Mouse (Mus musculus) c-Kit-positive CD71-negative TER-119-negative erythroid progenitor cells, embryonic 14.5 days (primary cell): Measurements from ENCODE around the gene Pde3b.
"Not testable (repeated sequence)": the region's sequence is repeated elsewhere in the genome, so short reads cannot be mapped to it uniquely, and the experiment has no call there.

ENCODE experiments used
- DNase-seq: peaks from one replicate; pipeline ENCODE4 v3.0.0-alpha.2; 2013; ENCODE audit warnings: low read depth

The Pde3b gene

DNA sequence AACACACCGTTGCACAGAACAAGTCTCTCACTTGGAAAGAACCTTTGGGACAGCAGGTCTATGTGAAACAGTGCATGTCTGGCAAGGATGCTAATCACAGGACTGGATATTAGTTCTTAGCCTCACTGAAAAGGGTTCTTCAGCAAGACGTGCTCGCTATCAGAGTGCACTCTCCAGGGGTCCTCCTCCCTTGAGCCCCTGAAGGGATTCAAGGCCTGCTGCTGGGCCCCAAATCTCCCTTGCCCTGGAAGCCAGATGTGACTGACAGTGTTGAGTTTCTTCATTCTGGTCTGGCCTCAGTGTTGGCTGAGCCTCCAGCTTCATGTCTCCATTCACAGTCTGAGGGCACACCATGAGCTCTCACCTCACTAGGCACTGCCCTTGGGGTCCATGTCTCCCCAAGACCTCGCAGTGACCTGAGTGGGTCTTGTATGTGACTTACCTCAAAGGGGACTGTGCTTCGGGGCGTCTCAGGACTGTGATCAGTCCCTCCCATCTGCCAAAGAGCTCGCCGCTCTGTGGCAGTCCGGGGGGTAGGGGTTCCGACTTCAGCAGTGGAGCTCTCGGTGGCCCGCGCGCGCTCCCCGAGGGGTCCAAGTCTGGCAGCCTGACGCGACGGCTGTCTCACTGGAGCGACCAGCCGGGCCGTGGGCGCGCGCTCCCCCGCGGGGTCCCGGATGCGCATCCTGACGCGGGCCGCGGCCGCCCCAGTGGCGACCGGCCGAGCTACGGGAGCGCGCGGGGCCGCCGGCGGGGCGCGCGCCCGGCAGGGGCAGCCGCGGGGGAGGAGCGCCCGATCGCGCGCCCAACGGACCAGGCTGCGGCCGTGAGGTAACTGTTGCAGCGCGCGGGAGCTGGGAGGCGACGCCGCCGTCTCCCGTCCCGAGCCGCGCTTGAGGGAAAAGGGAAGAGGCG is at the start of gene Pde3b:
Pde3b (plus strand) TSS at position 861 of the 915 bp plus-strand sequence.
- DNase-seq: no peak

DNA sequence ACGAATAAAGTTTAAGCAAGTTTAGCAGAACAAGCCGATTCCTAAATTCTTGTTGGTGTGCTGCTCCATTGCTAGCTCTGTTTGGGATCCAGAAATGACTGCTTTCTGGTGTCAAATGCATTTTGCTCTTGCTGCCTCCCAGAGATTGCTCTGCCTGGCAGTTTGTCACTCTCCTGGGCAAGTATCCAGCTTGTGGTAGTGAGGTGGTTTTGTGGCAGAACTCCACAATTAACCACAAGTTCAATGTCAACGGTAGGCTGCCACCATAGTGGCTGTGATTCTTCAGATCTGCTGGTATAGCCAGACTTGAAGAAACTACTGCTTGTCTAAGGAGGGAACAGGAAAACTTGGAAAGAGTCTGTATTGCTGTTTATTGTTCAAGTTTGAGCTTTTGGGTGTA is 13.0 kb upstream of the Pde3b start:
- no peak for DNase-seq

DNA sequence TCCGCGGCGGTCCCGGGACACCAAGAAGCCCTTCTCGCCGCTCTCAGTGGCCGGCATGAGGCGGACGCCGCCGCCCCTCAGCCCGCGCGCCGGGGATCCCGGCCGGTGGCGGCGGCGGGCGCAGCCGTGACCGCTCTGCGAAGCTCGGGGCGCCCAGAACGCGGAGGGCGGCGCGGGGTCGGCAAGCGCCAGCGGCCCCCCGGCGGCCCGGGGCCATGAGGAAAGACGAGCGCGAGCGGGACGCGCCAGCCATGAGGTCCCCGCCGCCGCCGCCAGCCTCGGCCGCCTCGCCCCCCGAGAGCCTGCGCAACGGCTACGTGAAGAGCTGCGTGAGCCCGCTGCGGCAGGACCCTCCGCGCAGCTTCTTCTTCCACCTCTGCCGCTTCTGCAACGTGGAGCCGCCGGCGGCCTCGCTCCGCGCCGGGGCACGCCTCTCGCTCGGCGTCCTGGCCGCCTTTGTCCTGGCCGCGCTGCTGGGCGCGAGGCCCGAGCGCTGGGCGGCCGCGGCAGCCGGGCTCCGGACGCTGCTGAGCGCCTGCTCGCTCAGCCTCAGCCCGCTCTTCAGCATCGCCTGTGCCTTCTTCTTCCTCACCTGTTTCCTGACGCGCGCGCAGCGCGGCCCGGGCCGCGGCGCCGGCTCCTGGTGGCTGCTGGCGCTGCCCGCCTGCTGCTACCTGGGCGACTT is 397 bp downstream of the Pde3b start:
- no peak for DNase-seq

DNA sequence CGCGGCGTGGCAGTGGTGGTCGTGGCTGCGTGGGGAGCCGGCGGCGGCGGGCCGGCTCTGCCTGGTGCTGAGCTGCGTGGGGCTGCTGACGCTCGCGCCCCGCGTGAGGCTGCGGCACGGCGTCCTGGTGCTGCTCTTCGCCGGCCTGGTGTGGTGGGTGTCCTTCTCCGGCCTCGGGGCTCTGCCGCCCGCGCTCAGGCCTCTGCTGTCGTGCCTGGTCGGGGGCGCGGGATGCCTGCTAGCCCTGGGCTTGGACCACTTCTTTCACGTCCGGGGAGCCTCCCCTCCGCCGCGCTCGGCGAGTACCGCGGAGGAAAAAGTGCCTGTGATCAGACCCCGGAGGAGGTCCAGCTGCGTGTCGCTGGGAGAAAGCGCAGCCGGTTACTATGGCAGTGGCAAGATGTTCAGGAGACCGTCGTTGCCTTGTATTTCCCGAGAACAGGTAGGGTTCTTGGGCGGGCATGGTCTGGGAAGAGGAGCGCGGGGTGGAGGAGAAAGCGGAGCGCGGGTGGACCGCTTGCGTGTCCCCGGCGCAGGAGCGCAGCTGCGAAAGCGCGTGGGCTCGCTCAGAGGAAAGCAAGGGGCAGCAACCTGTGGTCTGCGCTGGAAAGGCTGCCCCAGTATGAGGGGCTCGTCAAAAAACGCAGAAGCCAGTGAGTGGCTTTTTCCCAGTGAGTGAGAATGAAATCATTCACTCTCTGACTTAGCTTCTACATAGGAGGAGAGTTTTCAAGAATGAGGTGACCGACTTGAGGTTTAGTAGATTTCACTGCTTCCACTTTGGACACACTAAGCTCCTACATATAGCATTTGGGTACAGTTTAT is 1.2 kb downstream of the Pde3b start:
- DNase-seq: no peak

DNA sequence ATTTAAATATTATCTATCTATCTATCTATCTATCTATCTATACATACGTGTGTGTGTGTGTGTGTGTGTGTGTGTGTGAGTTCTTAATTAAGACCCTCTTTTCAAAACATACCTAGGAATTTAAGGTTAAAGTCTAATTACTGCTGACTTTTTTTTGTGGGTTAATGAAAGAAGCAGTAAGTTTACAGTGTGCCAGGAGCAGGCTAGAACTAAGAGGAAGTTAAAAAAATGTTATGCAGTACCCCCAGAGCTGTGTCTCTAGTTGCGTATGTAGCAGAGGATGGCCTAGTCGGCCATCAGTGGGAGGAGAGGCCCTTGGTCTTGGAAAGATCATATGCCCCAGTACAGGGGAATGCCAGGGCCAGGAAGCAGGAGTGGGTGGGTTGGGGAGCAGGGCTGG is 4.2 kb downstream of the Pde3b start:
- not testable (repeated sequence) for DNase-seq

DNA sequence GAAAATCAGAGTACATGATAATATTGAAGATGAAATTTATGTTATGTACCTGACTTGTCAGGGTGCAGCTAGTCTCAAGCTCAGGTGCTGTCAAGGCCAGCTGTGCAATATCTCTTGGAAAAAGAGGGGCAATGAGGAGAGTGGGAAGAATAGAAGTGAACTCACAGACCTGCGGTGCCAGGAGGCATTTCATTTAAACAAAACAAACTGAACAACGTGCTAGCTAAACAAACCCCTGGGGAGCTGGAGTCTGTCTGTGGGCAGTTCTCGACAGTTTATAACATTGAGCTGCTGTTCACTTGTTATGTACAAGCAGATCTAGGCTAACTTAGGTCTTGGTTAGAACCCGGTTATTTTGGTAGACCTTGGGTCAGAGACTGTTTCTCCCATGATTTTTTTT is 5.8 kb downstream of the Pde3b start:
- DNase-seq: no peak

DNA sequence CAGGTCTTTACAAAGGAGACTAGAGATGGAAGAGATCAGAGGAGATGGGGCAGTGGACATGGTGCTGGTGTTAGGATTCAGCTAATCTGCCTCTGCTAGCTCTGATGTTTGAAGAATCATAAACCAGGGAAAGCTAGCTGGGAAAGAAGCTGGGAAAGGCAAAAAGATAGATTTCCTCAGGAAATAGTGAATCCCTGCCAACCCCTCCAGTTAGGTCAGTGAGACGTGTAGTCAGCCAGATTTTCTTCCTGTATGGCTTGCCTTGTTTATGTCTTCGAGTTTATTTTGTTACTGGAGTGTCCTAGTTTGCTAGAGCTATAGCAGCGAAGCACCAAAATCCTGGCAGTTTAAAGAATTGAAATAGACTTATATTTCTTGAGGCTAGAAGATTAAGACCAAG is 7.1 kb downstream of the Pde3b start:
- no peak for DNase-seq

DNA sequence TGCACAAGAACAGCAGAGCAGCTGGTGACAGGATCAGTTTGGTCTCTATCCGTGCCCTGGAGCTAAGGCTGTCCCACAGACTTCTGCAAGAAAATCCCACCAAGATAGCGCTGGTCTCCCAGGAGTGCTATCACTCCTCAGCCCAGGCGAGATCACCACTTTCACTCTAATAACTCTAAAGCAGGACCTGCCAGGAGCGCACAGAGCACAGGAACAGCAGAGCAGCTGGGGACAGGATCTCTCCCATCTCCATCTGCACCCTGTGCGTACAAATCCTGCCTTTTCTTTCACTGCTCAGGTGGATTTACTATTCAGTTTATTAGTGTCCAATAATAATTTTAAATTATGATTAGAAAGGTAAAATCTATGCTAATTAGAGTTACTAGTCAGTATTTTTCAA is 14.7 kb downstream of the Pde3b start:
- no peak for DNase-seq

DNA sequence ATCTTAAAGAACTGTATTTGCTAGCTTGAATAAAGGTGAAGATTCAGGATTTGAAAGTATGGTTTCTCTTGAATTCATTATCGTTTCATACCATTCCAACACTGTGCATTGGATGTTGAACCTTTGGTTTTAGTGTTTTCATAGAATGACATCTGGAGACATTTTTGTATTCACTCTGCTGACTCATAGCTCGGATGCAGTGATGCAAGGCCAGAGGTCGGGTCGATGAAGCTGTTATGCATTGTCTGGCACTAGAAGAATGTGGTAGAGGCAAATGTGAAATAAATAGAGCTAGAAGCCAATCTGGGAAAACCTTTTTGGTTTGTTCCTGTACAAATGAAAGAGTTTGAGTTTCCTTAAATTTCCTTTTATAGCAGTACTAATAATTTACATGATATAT is 16.9 kb downstream of the Pde3b start:
- no peak for DNase-seq

DNA sequence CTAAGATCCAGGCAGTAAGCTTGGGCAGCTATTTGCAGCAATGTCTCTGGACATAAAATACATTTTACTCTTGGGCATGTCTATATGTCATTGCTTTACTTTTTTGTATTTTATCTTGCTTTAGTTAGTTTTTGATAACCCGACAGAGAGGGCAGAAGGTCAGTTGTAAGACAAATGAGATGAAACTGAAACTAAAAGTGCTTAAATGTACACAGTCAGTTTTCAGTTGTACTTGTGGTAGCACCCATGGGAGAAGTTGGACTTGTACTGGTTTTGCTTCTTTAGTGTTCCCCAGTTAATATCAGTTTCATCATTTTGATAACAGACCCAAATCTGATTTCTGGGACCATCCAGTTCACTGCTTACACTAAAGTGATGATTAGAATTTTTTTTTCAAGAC is 24.6 kb downstream of the Pde3b start:
- no peak for DNase-seq

DNA sequence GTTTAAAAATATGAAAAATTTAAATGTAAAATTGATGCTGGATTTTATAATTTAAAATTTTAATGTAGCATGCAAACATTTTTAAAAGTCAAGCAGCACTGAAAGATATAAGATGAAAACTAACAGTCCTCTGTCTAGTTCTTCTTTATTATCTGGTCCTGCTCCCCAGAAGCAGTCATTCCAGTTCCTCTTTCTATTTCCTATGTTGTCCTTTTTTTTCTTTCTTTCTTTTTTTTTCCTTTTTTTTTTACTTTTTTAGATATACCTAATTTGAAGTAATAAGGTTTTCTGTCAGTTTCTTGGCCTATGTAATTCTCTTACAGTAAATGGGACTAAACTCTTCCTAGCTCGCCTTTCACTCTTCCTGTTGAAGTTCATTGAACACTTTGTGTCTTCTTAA is 25.4 kb downstream of the Pde3b start:
- DNase-seq: no peak

DNA sequence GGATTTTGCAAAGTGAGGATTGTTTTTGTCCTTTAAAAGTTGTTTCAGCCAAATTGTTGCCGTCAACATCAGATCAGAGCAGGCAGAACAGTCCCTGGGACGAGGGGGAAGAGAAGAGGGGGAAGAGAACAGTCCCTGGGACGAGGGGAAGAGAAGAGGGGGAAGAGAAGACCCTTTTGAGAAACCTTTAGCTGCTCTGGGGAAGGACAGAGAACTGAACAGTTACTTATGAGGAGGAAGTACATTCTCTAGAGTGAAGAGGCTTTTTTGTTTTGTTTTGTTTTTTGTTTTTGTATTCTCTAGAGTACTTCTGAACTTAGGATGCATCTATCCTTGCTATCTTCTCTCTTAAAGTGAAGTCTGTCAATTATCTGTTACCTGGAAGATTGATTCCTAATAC is 37.8 kb downstream of the Pde3b start:
- DNase-seq: no peak

DNA sequence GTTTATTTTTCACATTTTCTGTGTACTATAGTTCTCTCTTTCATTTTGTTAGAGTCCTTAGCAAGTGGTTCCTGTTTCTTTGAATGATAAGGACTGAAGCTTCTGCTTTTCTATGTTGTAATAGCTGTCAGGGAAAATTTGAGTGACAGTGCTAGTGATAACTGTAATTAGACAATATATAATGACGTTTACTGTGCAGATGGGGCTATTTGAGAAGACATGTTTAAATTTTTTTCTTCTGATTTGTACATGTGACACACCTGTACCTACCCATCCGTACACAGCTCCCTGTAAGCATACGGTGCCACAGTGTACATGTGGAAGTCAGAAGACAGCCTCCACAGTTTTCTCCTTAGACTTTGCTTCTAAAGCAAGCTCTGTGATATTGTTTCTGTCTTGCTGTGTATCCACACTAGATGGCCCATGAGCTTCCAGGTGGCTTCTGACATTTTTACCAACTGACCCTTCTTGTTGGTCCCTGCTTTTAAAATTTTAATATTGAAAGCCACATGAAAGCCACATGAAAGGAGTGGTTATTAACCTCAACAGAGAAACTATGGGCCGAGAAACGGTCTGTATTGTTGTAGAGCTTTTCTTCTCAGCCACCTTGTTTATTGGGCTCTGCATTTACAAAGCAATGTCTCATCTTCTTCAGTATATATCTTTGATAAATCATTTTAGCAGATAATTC is 38.4 kb downstream of the Pde3b start:
- peak; percentile 29 for DNase-seq

DNA sequence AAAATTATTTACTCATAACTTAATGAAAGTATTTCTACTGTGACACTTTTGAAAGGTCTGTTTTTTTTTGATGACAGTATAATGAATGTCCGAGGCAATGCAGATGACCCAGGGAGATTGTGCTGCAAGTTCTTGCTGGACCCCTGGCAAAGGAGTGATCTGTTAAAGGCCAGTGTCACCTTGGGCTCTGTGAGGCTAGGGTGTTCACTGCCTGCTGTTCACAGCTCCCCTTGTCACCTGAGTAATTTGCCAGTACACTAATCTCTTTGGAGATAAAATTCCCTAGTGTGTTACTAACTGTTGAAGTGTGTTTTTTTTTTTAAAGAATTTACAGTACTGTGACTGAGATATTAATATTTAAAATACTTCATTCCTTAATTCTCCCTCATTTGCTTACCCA is 39.8 kb downstream of the Pde3b start:
- no peak for DNase-seq

DNA sequence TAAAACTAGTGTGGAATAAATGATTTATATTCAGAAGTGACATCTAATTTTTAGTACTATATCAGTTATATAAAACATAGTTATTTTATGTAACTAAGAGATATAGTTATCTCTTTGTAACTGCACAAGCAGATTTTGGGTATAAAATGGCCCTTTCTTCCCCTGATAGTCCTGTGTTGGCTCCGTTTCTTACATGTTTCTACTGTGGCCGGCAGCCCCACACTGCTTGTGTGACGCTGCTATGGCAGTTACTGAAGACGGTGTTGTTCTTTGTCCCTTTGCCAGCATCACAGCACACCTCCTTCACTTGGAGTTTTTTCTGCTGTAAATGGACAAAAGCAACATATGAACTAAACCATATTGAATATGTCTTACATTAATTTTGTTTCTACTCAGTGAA is 41.8 kb downstream of the Pde3b start:
- no peak for DNase-seq

DNA sequence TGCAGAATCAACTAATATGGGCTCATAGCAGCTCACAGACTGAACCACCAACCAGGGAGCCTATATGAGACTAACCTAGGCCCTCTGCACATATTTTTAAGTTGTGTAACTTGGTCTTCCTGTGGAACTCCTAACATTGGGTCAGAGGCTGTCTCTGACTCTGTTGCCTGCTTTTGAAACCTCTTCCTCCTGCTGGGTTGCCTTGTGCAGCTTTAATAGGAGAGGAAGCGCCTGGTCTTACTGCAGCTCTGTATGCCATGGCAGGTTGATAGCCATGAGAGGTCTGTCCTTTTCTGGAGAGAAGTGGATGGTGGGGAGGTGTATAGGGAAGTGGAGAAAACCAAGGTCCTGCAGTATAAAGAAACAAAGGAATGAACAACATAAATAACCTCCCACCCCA is 44.8 kb downstream of the Pde3b start:
- no peak for DNase-seq

DNA sequence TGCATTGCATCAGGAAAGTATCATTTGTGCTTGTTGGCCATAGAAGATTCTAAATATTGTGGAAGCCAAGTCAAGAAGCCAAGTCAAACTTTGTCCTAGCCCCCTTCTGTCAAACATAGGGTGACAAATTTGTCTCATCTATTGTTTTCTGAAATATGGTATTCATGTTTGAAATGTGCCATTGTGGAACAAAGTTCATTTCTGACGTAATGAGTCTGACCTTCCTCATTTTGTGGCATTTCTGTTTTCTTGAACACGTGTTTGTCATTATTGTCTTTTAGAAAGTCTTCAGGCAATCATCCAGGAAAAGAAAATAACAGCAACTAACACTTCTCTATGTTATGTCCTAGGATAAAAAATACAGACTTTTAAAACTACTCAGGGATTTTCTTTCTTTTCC is 46.6 kb downstream of the Pde3b start:
- DNase-seq: no peak

DNA sequence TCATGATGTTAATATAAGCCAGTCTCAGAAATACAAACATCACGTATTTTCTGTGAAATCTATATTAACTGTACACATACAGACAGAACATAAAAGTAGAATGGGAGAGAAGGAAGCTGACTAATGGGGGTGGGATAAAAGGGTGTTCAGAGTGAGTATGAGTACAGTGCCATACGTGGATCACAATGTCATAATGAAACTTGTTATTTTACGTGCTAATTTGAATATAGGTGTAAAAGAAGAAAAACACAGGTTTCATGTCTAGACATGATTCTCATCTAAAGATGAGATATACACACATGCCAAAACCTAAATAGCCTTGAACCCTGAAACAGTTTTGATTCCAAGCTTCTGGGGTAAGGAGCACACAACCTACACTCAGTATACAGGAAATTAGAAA is 51.3 kb downstream of the Pde3b start:
- DNase-seq: no peak

DNA sequence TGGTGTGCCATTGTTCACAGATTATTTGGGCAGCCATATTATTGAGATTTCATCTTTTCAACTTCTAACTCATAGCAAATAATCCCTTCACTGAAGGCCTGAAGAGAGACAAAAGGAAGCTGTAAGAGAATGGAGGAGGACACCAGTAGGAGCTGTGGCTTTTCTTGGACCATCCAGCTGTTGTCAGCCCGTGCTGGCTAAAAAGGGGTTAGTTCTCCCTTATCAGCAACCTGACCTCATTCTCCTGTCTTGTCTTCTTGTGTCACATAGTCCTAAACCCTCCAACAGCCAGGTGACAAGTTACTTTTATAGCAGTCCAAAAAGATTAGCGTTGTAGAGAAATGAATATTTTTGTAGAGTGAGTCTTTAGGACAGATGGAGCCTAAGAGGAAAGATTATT is 57.4 kb downstream of the Pde3b start:
- no peak for DNase-seq

DNA sequence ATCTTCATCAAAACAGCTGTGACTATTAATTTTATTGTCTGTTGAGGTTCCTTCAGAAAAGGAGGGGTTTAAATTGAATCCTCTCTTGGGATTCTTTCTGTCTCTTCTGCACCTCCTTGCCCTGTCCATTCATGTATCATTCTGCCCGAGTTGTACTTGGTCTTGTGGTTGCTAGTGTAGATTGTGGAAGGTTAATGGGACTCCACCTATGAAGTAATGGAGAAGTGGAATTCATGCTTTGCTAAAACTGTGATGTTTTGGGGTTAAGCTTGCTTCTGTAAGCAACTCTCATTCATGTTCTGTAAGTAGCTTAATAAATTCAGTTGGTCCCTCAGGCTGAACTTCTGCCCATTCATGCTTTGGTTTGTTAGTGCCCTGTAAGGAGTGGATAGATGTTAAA is 59.8 kb downstream of the Pde3b start:
- DNase-seq: no peak

DNA sequence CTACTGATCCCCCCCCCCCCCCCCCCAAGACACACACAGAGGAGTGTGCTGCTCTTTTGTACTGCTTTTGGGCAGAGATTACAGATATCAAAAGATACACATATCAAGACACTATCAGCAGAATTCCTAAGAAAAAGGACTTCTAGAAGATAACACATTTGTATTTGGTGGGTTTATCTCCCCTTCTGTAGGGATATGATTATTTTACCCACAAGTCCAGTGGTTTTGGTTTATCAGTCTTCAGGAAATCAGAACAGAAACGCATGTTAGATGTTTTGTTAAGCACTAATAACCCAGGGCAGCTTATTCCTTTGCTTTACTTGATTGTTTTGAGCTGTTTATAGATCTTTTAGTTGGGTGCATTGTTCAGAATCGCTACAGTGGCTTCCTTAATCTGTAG is 62.8 kb downstream of the Pde3b start:
- DNase-seq: no peak

DNA sequence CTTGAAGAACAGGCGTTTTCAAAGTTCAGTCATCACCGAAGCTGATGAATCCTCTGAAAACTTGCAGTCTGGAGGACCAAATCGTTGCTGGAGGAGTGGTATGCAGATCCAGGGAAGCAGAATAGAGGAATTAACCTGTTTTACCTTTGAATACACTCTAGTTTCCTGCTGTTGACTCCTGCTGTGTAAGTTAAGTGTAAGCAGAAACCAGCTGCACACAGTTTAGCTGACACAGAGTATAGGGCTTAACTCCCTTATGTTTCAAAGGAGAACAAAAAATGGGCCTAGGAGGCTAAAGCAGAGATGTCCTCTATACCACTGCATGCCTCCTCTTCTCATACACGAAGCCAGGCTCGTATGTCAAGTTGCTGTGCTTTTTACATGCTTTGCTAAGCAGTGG is 63.8 kb downstream of the Pde3b start:
- DNase-seq: no peak
